ENCODE assay signal across 13 mouse cellular contexts in genomic region chr13:58805833-58806232, GRCm38 (mm10). TPM values are rescaled to one million over a fixed set of nuclear protein-coding genes. Genes with fewer than 3 reads are reported as not detected.
DNase-seq lines count a peak whose midpoint lies in the region; ATAC-seq and TF ChIP-seq lines count a peak whose summit lies in the region.
"Had no signal": no experiment of that assay in that cellular context is flagged by ENCODE, and none has a peak within 500 bp of the region (broad histone marks: within the 10 kb centered on the region; RNA-seq: fewer than 3 reads in every experiment).

No protein-coding gene starts in this region.

- H3K27me3 ChIP-seq in neural tube, embryonic 12.5 days (replicated peaks), result peaks cover 8% of the 10 kb centered on the region
- H3K27me3 ChIP-seq in forebrain, embryonic 16.5 days (replicated peaks; ENCODE audit: control insufficient read depth, insufficient read depth, low read length), result no peaks in the 10 kb centered on the region
- H3K27me3 ChIP-seq in midbrain, embryonic 10.5 days (ENCODE audit: low read depth, poor library complexity, severe bottlenecking), result peaks cover 65% of the 10 kb centered on the region
- H3K27me3 ChIP-seq in neural tube, embryonic 15.5 days (replicated peaks), result no peaks in the 10 kb centered on the region
- H3K27me3 ChIP-seq in liver, postnatal 0 days (ENCODE audit: insufficient read depth, low read length), result peaks cover 46% of the 10 kb centered on the region
- H3K27me3 ChIP-seq: CH12.LX had no signal

- TF ChIP-seq CTCF in liver, postnatal 0 days (IDR thresholded peaks at IDR 0.05; ENCODE audit: low read depth), result no peak

- TF ChIP-seq EP300 in liver, postnatal 0 days (IDR thresholded peaks at IDR 0.05; ENCODE audit: low read depth), result no peak

- H3K27ac ChIP-seq in neural tube, embryonic 12.5 days, result no peak overlapping the region
- no peak overlapping the region for H3K27ac ChIP-seq in forebrain, embryonic 16.5 days (ENCODE audit: low read length)
- H3K27ac ChIP-seq in midbrain, embryonic 10.5 days (replicated peaks), result no peak overlapping the region
- H3K27ac ChIP-seq in neural tube, embryonic 15.5 days (replicated peaks), result peak overlapping the region; percentile 99
- no peak overlapping the region for H3K27ac ChIP-seq in liver, postnatal 0 days (ENCODE audit: low read depth)
- H3K27ac ChIP-seq: kidney, postnatal 0 days; limb, embryonic 15.5 days had no signal

- H3K4me2 ChIP-seq in neural tube, embryonic 12.5 days (replicated peaks), result peak overlapping the region; percentile 93
- H3K4me2 ChIP-seq in forebrain, embryonic 16.5 days (ENCODE audit: low read length), result peak overlapping the region; percentile 39
- H3K4me2 ChIP-seq in neural tube, embryonic 15.5 days, result peak overlapping the region; percentile 84
- H3K4me2 ChIP-seq in liver, postnatal 0 days (ENCODE audit: low read depth, low read length), result no peak overlapping the region

- H3K36me3 ChIP-seq in neural tube, embryonic 12.5 days, result no peaks in the 10 kb centered on the region
- H3K36me3 ChIP-seq in forebrain, embryonic 16.5 days (ENCODE audit: control insufficient read depth, insufficient read depth), result no peaks in the 10 kb centered on the region
- H3K36me3 ChIP-seq in midbrain, embryonic 10.5 days, result no peaks in the 10 kb centered on the region
- H3K36me3 ChIP-seq in neural tube, embryonic 15.5 days, result no peaks in the 10 kb centered on the region
- H3K36me3 ChIP-seq in liver, postnatal 0 days (replicated peaks; ENCODE audit: insufficient read depth, low read length), result no peaks in the 10 kb centered on the region
- H3K36me3 ChIP-seq: limb, embryonic 15.5 days had no signal

- no peak overlapping the region for H3K4me3 ChIP-seq in neural tube, embryonic 12.5 days
- H3K4me3 ChIP-seq in forebrain, embryonic 16.5 days (replicated peaks; ENCODE audit: low read length), result no peak overlapping the region
- peak overlapping the region; percentile 86 for H3K4me3 ChIP-seq in midbrain, embryonic 10.5 days
- H3K4me3 ChIP-seq in neural tube, embryonic 15.5 days (replicated peaks), result peak overlapping the region; percentile 85; the same call in 1 of the 2 replicates
- H3K4me3 ChIP-seq in liver, postnatal 0 days (ENCODE audit: low read depth, low read length), result no peak overlapping the region

- WGBS in neural tube, embryonic 12.5 days, result 85% methylated on average over 11 of the region's 11 CpGs
- WGBS in forebrain, embryonic 16.5 days, result 86% methylated on average over 11 of the region's 11 CpGs
- 82% methylated on average over 11 of the region's 11 CpGs for WGBS in midbrain, embryonic 10.5 days
- 84% methylated on average over 11 of the region's 11 CpGs for WGBS in neural tube, embryonic 15.5 days
- WGBS in liver, postnatal 0 days (ENCODE audit: insufficient replicate concordance), result 83% methylated on average over 11 of the region's 11 CpGs

- H3K4me1 ChIP-seq in neural tube, embryonic 12.5 days, result peaks cover 17% of the 10 kb centered on the region
- peaks cover 18% of the 10 kb centered on the region for H3K4me1 ChIP-seq in forebrain, embryonic 16.5 days (replicated peaks; ENCODE audit: control insufficient read depth, insufficient read depth, low read length)
- peaks cover 38% of the 10 kb centered on the region for H3K4me1 ChIP-seq in midbrain, embryonic 10.5 days
- peaks cover 19% of the 10 kb centered on the region for H3K4me1 ChIP-seq in neural tube, embryonic 15.5 days
- H3K4me1 ChIP-seq in liver, postnatal 0 days (ENCODE audit: insufficient read depth), result no peaks in the 10 kb centered on the region

- H3K9me3 ChIP-seq in neural tube, embryonic 12.5 days, result no peaks in the 10 kb centered on the region
- H3K9me3 ChIP-seq in forebrain, embryonic 16.5 days (ENCODE audit: control insufficient read depth, low read length), result no peaks in the 10 kb centered on the region
- peaks cover 4% of the 10 kb centered on the region; the same call in 1 of the 2 replicates for H3K9me3 ChIP-seq in midbrain, embryonic 10.5 days (replicated peaks)
- no peaks in the 10 kb centered on the region for H3K9me3 ChIP-seq in neural tube, embryonic 15.5 days (replicated peaks)
- no peaks in the 10 kb centered on the region for H3K9me3 ChIP-seq in liver, postnatal 0 days (ENCODE audit: low read length)
- H3K9me3 ChIP-seq: limb, embryonic 15.5 days had no signal

- DNase-seq in neural tube, embryonic 10.5 days (ENCODE audit: extremely low spot score, low spot score), result no peak
- no peak for DNase-seq in midbrain, embryonic 10.5 days (ENCODE audit: low spot score)
- DNase-seq in thymus, adult 18-20 months, result no peak
- no peak for DNase-seq in liver, postnatal 0 days
- DNase-seq in frontal cortex, postnatal 14 days (ENCODE audit: low spot score in 2 of 2), result no peak

- no peak for ATAC-seq in neural tube, embryonic 12.5 days (ENCODE audit: low FRiP score, low read depth)
- no peak for ATAC-seq in forebrain, embryonic 16.5 days
- ATAC-seq in neural tube, embryonic 15.5 days (ENCODE audit: low FRiP score), result no peak
- no peak for ATAC-seq in liver, postnatal 0 days
- ATAC-seq: activated CD4-positive, CD25-positive, alpha-beta regulatory T cell, adult 4 months; inflammation-experienced regulatory T-cells, adult 6 months had no signal

- H3K9ac ChIP-seq in neural tube, embryonic 12.5 days, result no peak overlapping the region
- H3K9ac ChIP-seq in forebrain, embryonic 16.5 days (replicated peaks; ENCODE audit: low read depth, low read length), result no peak overlapping the region; the same call in 1 of the 2 replicates
- H3K9ac ChIP-seq in neural tube, embryonic 15.5 days (replicated peaks), result no peak overlapping the region
- no peak overlapping the region for H3K9ac ChIP-seq in liver, postnatal 0 days (replicated peaks)
- H3K9ac ChIP-seq: limb, embryonic 15.5 days had no signal

RNA-seq across cellular contexts. Expression of gene Ntrk2, which starts 0.5 kb away (rescaled TPM):
- 74.8 and 76.1 TPM in 2 replicates for polyA plus RNA-seq in neural tube, embryonic 12.5 days (2016; fragmentation: Nextera tagmentation; extraction: Ambion mirVana)
- 101 and 102 TPM in 2 replicates for polyA plus RNA-seq in forebrain, embryonic 16.5 days (2015; fragmentation: Nextera tagmentation; extraction: Ambion mirVana)
- polyA plus RNA-seq in midbrain, embryonic 10.5 days (2016; fragmentation: Nextera tagmentation; extraction: Ambion mirVana), result 14.8 and 24.8 TPM in 2 replicates
- polyA plus RNA-seq in neural tube, embryonic 15.5 days (2015; fragmentation: Nextera tagmentation; extraction: Ambion mirVana), result 112 and 132 TPM in 2 replicates
- 0.11 and 0.21 TPM in 2 replicates for polyA plus RNA-seq in liver, postnatal 0 days (2015; fragmentation: Nextera tagmentation; extraction: Ambion mirVana)
- polyA plus RNA-seq: activated CD4-positive, CD25-positive, alpha-beta regulatory T cell, adult 4 months had no signal

Comparison
In these comparisons a context has a peak if more than half of its experiments do, and no peak if none do; other contexts are left out.
1. H3K4me3 ChIP-seq: peak in midbrain, embryonic 10.5 days (single experiment) and neural tube, embryonic 15.5 days (single experiment); none in neural tube, embryonic 12.5 days (single experiment), forebrain, embryonic 16.5 days (single experiment) and liver, postnatal 0 days (single experiment).
2. RNA of gene Ntrk2, which starts 0.5 kb away (polyA plus RNA-seq): 112 to 132 TPM in neural tube, embryonic 15.5 days, 101 to 102 TPM in forebrain, embryonic 16.5 days, 74.8 to 76.1 TPM in neural tube, embryonic 12.5 days and 14.8 to 24.8 TPM in midbrain, embryonic 10.5 days; 0.11 to 0.21 TPM in liver, postnatal 0 days; every median in the first group is over 10 times any median in the second.